Mouse (Mus musculus) ES-E14 (cell line): ENCODE measurements at regions not wholly inside any gene's neighbourhood (a gene's known extent, or its start where the extent isn't known, plus 50 kb on each side); places are given as distances from the start of the nearest gene placed in this dataset.
"Not testable (repeated sequence)": the region's sequence is repeated elsewhere in the genome, so short reads cannot be mapped to it uniquely, and the experiment has no call there.

ENCODE experiments used
- DNase-seq: peaks from one replicate; pipeline ENCODE4 v3.0.0-alpha.2; 2013; ENCODE audit warnings: low read depth, low spot score
- H3K27ac ChIP-seq: 2 replicates; pipeline ENCODE4 v1.5.1; 2012; ENCODE audit warnings: low read depth, mild to moderate bottlenecking, low read length, moderate library complexity, mixed read lengths; ENCODE audit not compliant: poor library complexity, insufficient read depth, severe bottlenecking
- H3K36me3 ChIP-seq: 2 replicates; pipeline ENCODE4 v1.6.1; 2012; ENCODE audit warnings: mild to moderate bottlenecking, low read length, moderate library complexity, mixed read lengths; ENCODE audit not compliant: control insufficient read depth, poor library complexity, insufficient read depth, severe bottlenecking
- H3K4me1 ChIP-seq, 2 experiments: fragments of 150-350 bp in 1 of 2; sonication (generic) in 1 of 2; 2 replicates each; pipeline ENCODE4 v1.6.1; 2012; ENCODE audit warnings: low read length in 2 of 2, mild to moderate bottlenecking in 1 of 2, mixed read lengths in 1 of 2; ENCODE audit not compliant: control insufficient read depth in 2 of 2, insufficient read depth in 2 of 2, poor library complexity in 1 of 2
- H3K4me3 ChIP-seq, 2 experiments: fragments of 150-350 bp in 1 of 2; sonication (generic) in 1 of 2; 2 replicates each; pipeline ENCODE4 v1.5.1; 2012; ENCODE audit warnings: low read length in 2 of 2, low read depth in 1 of 2, mild to moderate bottlenecking in 1 of 2, mixed read lengths in 1 of 2; ENCODE audit not compliant: insufficient read depth in 1 of 2, poor library complexity in 1 of 2, severe bottlenecking in 1 of 2
- H3K9ac ChIP-seq: 2 replicates; pipeline ENCODE4 v1.6.1; 2012; ENCODE audit warnings: low read depth, mild to moderate bottlenecking, low read length, mixed read lengths; ENCODE audit not compliant: poor library complexity, insufficient read depth, severe bottlenecking
- H3K9me3 ChIP-seq: fragments of 150-350 bp; sonication (generic); 2 replicates; pipeline ENCODE4 v1.6.1; 2012; ENCODE audit warnings: low read depth, mild to moderate bottlenecking, low read length; ENCODE audit not compliant: control insufficient read depth, insufficient read depth
- CHD2 ChIP-seq: IDR thresholded peaks from 2 replicates; pipeline ENCODE4 v1.6.1; 2014; ENCODE audit warnings: mild to moderate bottlenecking, low read depth, low read length, inconsistent platforms
- HCFC1 ChIP-seq: IDR thresholded peaks from 2 replicates; pipeline ENCODE4 v1.6.1; 2012; ENCODE audit warnings: low read length, inconsistent platforms, borderline replicate concordance; ENCODE audit not compliant: insufficient read depth
- MAFK ChIP-seq: IDR thresholded peaks from 2 replicates; pipeline ENCODE4 v1.6.1; 2014; ENCODE audit warnings: mild to moderate bottlenecking, low read depth, low read length, inconsistent platforms; ENCODE audit not compliant: insufficient read depth
- ZC3H11A ChIP-seq: IDR thresholded peaks from 2 replicates; pipeline ENCODE4 v1.6.1; 2012; ENCODE audit warnings: low read depth, mild to moderate bottlenecking, inconsistent platforms, low read length, borderline replicate concordance
- ZNF384 ChIP-seq: IDR thresholded peaks from 2 replicates; pipeline ENCODE4 v1.6.1; 2012; ENCODE audit warnings: low read depth, low read length, inconsistent platforms
- in situ Hi-C, 2 experiments: fragments of 600-800 bp; cut with MboI; formaldehyde crosslinking; loops; one replicate each; pipeline ENCODE4 v1.15.1; 2025; ENCODE audit warnings: low sequenced_read_pairs in 2 of 2, inconsistent platforms in 1 of 2; ENCODE audit not compliant: unreplicated experiment in 2 of 2

DNA sequence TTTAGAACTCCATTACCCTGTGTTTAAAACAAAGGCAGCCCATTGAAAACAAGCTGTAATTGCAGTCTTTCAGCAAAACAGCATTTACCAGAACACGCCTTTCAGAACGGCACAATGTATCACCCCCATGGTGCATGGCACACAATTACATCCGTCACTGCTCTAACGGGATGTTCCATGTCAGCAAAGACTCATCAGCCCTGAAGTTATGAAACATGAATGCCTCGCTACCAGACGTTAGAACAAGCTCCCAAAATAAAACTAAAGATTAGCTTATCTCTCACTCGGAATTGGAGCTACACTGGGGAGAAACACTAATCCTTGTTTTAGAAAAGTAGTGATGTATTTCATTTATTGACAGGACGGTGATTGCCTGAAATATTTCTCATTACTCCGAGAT is 301.4 kb downstream of the Tox3 start:
- Histone ChIP-seq H3K4me3 (no peak overlapping the region), H3K9ac (no peak overlapping the region), H3K36me3 (no peaks in the 10 kb centered on the region), H3K4me1 (no peaks in the 10 kb centered on the region), H3K9me3 (no peaks in the 10 kb centered on the region), H3K27ac (no peak overlapping the region)
- DNase-seq, result no peak
- no peak for TF ChIP-seq MAFK
- TF ChIP-seq ZC3H11A, result no peak
- TF ChIP-seq CHD2, result no peak
- TF ChIP-seq ZNF384, result no peak
- no peak for TF ChIP-seq HCFC1
- in situ Hi-C loops, result no loop called here

DNA sequence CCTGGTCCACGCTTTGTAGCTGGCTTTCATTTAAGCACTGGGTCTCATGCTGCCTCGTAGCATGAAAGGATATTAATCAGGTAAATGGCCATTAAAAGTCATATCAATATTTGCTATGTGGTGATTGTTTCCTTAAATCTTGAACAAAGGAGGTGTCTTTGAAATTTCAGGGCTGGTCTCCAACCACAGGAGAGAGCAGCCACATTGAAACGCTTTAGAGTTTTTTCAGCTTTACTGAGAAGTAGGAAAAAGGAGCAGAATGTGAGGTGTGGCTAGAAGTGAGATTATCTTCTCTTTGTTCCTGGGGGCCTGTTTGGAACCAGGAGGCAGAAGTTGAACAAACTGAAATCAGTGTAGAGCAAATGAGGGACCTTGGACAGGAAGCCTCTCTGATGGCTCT is 311.7 kb downstream of the Tox3 start:
- Histone ChIP-seq H3K9me3 (no peaks in the 10 kb centered on the region), H3K4me1 (no peaks in the 10 kb centered on the region), H3K27ac (no peak overlapping the region), H3K4me3 (no peak overlapping the region), H3K9ac (no peak overlapping the region), H3K36me3 (no peaks in the 10 kb centered on the region)
- in situ Hi-C loops, result no loop called here
- DNase-seq, result no peak
- TF ChIP-seq ZNF384 (no peak), CHD2 (no peak), ZC3H11A (no peak), MAFK (no peak), HCFC1 (no peak)

DNA sequence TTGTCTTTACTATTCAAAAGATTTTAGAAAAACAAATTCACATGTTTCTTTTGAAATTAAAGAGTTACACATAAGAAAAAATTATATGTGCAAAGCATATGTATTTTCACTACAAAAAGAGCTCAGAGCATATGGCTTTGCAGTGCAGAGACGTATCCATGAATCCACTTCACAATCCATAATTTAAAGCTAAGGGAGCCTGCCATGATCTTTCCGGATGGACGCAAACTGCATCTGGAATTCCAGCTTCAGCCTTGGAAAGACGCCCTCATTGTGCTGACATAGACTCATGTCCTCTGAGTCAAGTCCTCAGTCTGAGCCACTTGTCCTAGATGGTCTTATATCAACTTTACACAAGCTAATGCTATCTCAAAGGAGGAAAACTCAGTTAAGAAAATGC is 315.6 kb downstream of the Tox3 start:
- Histone ChIP-seq H3K4me1 (no peaks in the 10 kb centered on the region), H3K4me3 (no peak overlapping the region), H3K27ac (no peak overlapping the region), H3K9ac (no peak overlapping the region), H3K9me3 (no peaks in the 10 kb centered on the region), H3K36me3 (no peaks in the 10 kb centered on the region)
- TF ChIP-seq CHD2 (no peak), HCFC1 (no peak), ZNF384 (no peak), ZC3H11A (no peak), MAFK (no peak)
- DNase-seq, result no peak
- in situ Hi-C loops, result no loop called here

DNA sequence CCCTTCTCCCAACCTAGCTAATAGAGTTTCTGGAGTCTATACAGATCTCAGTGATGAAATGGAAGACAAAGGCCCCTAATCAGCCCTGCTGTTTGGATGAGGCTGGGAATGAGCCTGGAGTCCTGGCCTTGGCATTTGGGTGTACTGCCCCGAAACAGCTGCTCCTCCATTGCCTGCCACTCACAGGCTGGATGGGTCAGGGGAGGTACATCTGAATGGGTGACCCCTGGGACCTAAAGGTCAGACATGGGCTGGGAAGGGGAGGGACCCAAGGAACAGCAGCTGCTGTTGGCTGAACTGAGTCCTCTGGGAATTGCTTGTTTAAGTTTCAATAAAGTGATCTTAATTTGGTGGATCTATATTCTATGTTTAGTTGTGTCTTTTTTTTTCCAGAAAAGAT is 316.9 kb downstream of the Tox3 start:
- in situ Hi-C loops, result no loop called here
- no peak overlapping the region for H3K4me3 ChIP-seq
- H3K36me3 ChIP-seq, result no peaks in the 10 kb centered on the region
- H3K27ac ChIP-seq, result no peak overlapping the region
- H3K4me1 ChIP-seq, result no peaks in the 10 kb centered on the region
- DNase-seq, result peak; percentile 19
- no peak overlapping the region for H3K9ac ChIP-seq
- no peaks in the 10 kb centered on the region for H3K9me3 ChIP-seq
- TF ChIP-seq HCFC1 (no peak), ZC3H11A (no peak), ZNF384 (no peak), CHD2 (no peak), MAFK (no peak)

DNA sequence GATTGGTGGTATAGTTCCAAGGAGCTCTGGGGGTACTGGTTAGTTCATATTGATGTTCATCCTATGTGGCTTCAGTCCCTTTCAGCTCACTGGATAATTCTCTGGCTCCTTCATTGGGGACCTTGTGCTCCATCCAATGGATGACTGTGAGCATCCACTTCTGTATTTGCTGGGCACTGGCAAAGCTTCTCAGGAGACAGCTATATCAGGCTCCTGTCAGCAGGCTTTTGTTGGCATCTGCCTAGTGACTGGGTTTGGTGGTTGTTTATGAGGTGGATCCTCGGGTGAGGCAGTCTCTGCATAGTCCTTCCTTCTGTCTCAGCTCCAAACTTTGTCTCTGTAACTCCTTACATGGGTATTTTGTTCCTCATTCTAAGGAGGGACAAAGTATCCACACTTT is 330.2 kb downstream of the Tox3 start:
- H3K27ac ChIP-seq, DNase-seq, H3K4me3 ChIP-seq, H3K9me3 ChIP-seq, H3K9ac ChIP-seq, H3K4me1 ChIP-seq, H3K36me3 ChIP-seq, in situ Hi-C loops: not testable (repeated sequence)
